Mouse (Mus musculus): ENCODE measurements around the gene Cyp39a1. TPM values are rescaled to one million over a fixed set of nuclear protein-coding genes. Genes with fewer than 3 reads are reported as not detected.

The Cyp39a1 gene
- polyA plus RNA-seq, 2 experiments, result 2.0 to 3.3 TPM

DNA sequence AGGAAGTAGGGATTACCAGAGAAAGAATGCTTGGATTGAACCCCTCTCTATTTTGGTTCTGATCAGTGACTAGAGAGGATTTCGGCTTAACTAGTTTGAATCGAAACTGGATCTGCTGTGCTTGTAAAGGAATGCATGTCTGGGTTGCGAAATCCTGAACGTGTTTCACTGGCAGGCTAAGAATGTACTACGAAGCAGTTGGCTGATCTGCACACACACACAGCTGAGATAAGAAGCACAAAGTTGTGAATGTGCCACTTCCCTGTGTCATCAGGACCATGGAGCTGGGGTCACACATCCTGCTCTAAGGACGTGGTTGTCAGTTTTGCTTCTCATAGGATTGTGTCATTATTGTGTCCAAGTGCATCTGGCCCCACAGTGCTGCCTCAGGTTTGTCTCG, 22.9 kb upstream of the Cyp39a1 start:
- peak in 1 of 3 experiments; percentile 10 for DNase-seq (ENCODE audit: low read depth in 3 of 3, low spot score in 3 of 3)
- 20% methylated on average over 7 of the region's 7 CpGs for WGBS (ENCODE audit: insufficient replicate concordance)
- H3K9ac ChIP-seq (replicated peaks), result no peak overlapping the region
- no peak overlapping the region for H3K4me2 ChIP-seq (ENCODE audit: low read depth)
- H3K9me3 ChIP-seq (ENCODE audit: control insufficient read depth, low read length), result no peaks in the 10 kb centered on the region
- H3K27me3 ChIP-seq (ENCODE audit: control insufficient read depth, insufficient read depth, low read length), result no peaks in the 10 kb centered on the region
- no peak overlapping the region for H3K27ac ChIP-seq
- peaks cover 0 to 4% of the 10 kb centered on the region in 2 experiments; a peak in 2 of 4 replicates for H3K4me1 ChIP-seq (replicated peaks; ENCODE audit: control insufficient read depth in 2 of 2, insufficient read depth in 2 of 2, low read length in 1 of 2)
- no peaks in the 10 kb centered on the region for H3K36me3 ChIP-seq (replicated peaks; ENCODE audit: control insufficient read depth, insufficient read depth, low read depth)
- no peak overlapping the region for H3K4me3 ChIP-seq (ENCODE audit: insufficient read depth in 1 of 2, low read depth in 2 of 2, low read length in 2 of 2)
- TF ChIP-seq EP300 (IDR thresholded peaks at IDR 0.05; ENCODE audit: low read depth) (no peak), CTCF (IDR thresholded peaks at IDR 0.05; ENCODE audit: low read depth) (no peak)
- no peak for ATAC-seq (ENCODE audit: insufficient read depth)

DNA sequence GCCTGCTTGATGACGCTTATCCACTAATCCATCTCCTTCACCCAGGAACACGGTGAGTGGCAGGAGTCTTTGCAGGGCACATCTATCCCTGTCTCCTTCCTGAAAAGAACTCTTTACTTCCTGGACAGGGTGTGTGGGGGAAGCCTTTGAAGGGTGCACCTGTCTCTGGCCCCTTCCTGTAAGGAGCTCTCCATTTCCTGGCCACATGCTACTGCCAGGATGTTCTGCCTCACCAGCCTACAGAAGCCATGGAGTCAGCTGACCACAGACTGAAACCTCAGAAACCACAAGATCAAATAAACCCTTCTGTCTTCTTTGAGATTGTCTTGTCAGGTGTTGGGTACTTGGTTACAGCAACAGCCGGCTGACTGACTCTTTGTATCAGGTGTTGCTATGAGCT, 22.1 kb upstream of the Cyp39a1 start:
- no peaks in the 10 kb centered on the region for H3K27me3 ChIP-seq (ENCODE audit: control insufficient read depth, insufficient read depth, low read length)
- H3K4me2 ChIP-seq (ENCODE audit: low read depth), result no peak overlapping the region
- no peak overlapping the region for H3K9ac ChIP-seq (replicated peaks)
- no peaks in the 10 kb centered on the region for H3K36me3 ChIP-seq (replicated peaks; ENCODE audit: control insufficient read depth, insufficient read depth, low read depth)
- WGBS (ENCODE audit: insufficient replicate concordance), result 47% methylated on average over 3 of the region's 3 CpGs
- ATAC-seq (ENCODE audit: insufficient read depth) (no peak), DNase-seq (ENCODE audit: low read depth in 3 of 3, low spot score in 3 of 3) (no peak)
- TF ChIP-seq CTCF (IDR thresholded peaks at IDR 0.05; ENCODE audit: low read depth) (no peak), EP300 (IDR thresholded peaks at IDR 0.05; ENCODE audit: low read depth) (no peak)
- H3K4me3 ChIP-seq (ENCODE audit: insufficient read depth in 1 of 2, low read depth in 2 of 2, low read length in 2 of 2), result no peak overlapping the region
- H3K4me1 ChIP-seq (replicated peaks; ENCODE audit: control insufficient read depth in 2 of 2, insufficient read depth in 2 of 2, low read length in 1 of 2), result peaks cover 0 to 4% of the 10 kb centered on the region in 2 experiments; a peak in 2 of 4 replicates
- no peaks in the 10 kb centered on the region for H3K9me3 ChIP-seq (ENCODE audit: control insufficient read depth, low read length)
- no peak overlapping the region for H3K27ac ChIP-seq

DNA sequence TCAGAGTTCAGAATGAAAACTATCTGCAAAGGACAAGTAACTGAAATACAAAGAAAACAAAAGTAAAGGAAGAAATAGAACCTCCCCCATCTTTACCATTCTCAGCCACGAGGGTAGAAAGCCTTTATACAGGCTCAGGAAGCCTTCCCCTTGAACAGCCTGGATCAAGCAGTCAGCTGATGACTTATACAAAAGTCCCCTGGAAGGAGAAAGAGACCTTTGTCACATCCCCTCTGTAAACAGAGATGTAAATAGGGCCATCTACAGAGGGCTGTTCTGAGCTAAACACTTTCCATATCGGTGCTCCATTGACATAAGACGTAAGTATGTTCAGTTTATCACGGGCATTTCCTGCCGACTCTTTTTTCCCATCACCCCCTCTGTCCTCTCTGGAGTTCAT, 20.3 kb upstream of the Cyp39a1 start:
- no peak for ATAC-seq (ENCODE audit: insufficient read depth)
- no peak overlapping the region for H3K9ac ChIP-seq (replicated peaks)
- TF ChIP-seq CTCF (IDR thresholded peaks at IDR 0.05; ENCODE audit: low read depth) (no peak), EP300 (IDR thresholded peaks at IDR 0.05; ENCODE audit: low read depth) (no peak)

DNA sequence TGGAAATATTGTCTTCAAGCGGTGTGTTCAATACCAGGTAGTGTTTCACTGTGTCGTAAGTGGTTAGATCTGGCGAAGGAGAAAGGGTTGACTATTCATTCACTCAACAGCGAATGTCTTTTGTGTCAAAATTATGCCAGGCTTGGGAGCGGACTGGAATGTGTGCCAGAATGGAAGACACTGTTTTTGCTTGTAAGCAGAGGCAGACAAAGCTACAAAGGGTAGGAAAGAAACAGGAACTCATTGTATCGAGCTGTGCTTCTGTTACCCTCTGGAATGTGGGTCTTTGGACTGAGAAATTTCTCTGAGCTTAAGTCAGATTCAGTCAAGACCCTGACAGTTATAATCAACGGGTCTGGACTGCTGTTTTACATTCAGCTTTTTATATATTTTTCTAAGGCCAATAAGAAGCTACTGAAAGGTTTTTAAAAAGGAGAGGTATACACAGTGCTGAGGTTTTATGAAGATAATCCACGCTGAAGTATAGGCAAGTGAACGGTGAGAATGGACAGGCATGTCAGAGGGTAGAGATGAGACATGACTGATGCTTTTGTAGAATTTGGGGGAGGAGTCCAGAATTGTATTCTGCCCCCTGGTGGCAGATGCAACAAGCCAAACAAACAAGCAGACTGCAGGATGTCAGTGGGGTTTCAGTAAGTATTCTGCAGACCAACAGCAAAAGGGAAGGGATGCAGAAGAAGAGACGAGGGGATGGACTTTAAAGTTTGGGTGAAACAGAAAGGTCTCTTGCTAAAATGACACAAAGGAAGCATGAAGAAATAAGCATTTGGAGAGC, 17.4 kb upstream of the Cyp39a1 start:
- H3K27me3 ChIP-seq (ENCODE audit: control insufficient read depth, insufficient read depth, low read length), result no peaks in the 10 kb centered on the region
- H3K4me2 ChIP-seq (ENCODE audit: low read depth), result no peak overlapping the region
- H3K4me1 ChIP-seq (replicated peaks; ENCODE audit: control insufficient read depth in 2 of 2, insufficient read depth in 2 of 2, low read length in 1 of 2), result no peaks in the 10 kb centered on the region
- DNase-seq (ENCODE audit: low read depth in 3 of 3, low spot score in 3 of 3) (no peak), ATAC-seq (ENCODE audit: insufficient read depth) (no peak)
- no peak overlapping the region for H3K9ac ChIP-seq (replicated peaks)
- TF ChIP-seq CTCF (IDR thresholded peaks at IDR 0.05; ENCODE audit: low read depth), result peak; percentile 52
- no peak for TF ChIP-seq EP300 (IDR thresholded peaks at IDR 0.05; ENCODE audit: low read depth)
- H3K9me3 ChIP-seq (ENCODE audit: control insufficient read depth, low read length), result no peaks in the 10 kb centered on the region
- no peak overlapping the region for H3K4me3 ChIP-seq (ENCODE audit: insufficient read depth in 1 of 2, low read depth in 2 of 2, low read length in 2 of 2)
- no peak overlapping the region for H3K27ac ChIP-seq
- WGBS (ENCODE audit: insufficient replicate concordance), result 64% methylated on average over 10 of the region's 10 CpGs
- H3K36me3 ChIP-seq (replicated peaks; ENCODE audit: control insufficient read depth, insufficient read depth, low read depth), result no peaks in the 10 kb centered on the region

More for the DNA sequence above, 20.3 kb upstream of the Cyp39a1 start:
- Histone ChIP-seq H3K36me3 (replicated peaks; ENCODE audit: control insufficient read depth, insufficient read depth, low read depth) (no peaks in the 10 kb centered on the region), H3K4me3 (ENCODE audit: insufficient read depth in 1 of 2, low read depth in 2 of 2, low read length in 2 of 2) (no peak overlapping the region), H3K4me2 (ENCODE audit: low read depth) (no peak overlapping the region), H3K27me3 (ENCODE audit: control insufficient read depth, insufficient read depth, low read length) (no peaks in the 10 kb centered on the region), H3K27ac (no peak overlapping the region), H3K9me3 (ENCODE audit: control insufficient read depth, low read length) (no peaks in the 10 kb centered on the region), H3K4me1 (replicated peaks; ENCODE audit: control insufficient read depth in 2 of 2, insufficient read depth in 2 of 2, low read length in 1 of 2) (peaks cover 0 to 4% of the 10 kb centered on the region in 2 experiments; a peak in 2 of 4 replicates)
- DNase-seq (ENCODE audit: low read depth in 3 of 3, low spot score in 3 of 3), result no peak
- WGBS (ENCODE audit: insufficient replicate concordance), result 57% methylated on average over 5 of the region's 5 CpGs

DNA sequence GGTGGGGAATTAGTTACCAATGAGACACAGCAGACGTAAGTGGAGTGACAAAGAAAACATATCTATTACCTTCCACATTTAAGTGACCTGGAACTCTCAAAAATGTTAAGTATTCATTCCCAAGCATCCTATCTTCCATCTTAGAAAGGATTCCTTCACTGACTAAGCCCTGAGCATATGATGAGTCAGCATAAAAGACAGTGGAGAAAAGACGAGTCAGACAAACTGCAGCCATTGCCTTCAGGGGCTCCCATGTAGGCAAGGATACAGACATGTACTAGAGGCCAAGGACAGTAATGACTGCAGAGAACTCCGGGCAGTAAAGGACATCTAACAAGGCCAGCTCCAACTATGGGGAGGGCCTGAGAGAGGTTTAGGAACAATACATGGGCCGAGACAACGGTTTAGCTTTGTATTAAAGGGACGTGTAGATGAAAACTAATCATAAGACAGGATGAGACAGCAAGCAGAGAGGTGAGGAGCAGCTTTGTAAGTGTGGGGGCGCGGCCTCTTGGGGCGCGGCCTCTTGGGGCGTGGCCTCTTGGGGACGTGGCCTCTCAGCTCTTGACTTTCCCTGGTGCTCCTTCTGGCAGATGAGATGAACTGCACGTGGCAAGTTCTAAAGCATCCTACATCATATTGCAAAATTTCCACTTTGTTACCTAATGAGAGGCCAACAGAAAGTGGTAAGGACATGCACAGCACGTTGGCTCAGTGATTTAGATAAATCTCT, 15.7 kb upstream of the Cyp39a1 start:
- H3K36me3 ChIP-seq (replicated peaks; ENCODE audit: control insufficient read depth, insufficient read depth, low read depth), result no peaks in the 10 kb centered on the region
- TF ChIP-seq CTCF (IDR thresholded peaks at IDR 0.05; ENCODE audit: low read depth), result peak; percentile 18; the same call in 1 of the 2 replicates
- no peak for TF ChIP-seq EP300 (IDR thresholded peaks at IDR 0.05; ENCODE audit: low read depth)
- no peak for ATAC-seq (ENCODE audit: insufficient read depth)
- DNase-seq (ENCODE audit: low read depth in 3 of 3, low spot score in 3 of 3), result no peak
- no peaks in the 10 kb centered on the region for H3K27me3 ChIP-seq (ENCODE audit: control insufficient read depth, insufficient read depth, low read length)
- H3K4me2 ChIP-seq (ENCODE audit: low read depth), result no peak overlapping the region
- H3K27ac ChIP-seq, result no peak overlapping the region
- WGBS (ENCODE audit: insufficient replicate concordance), result 59% methylated on average over 14 of the region's 14 CpGs
- no peaks in the 10 kb centered on the region for H3K4me1 ChIP-seq (replicated peaks; ENCODE audit: control insufficient read depth in 2 of 2, insufficient read depth in 2 of 2, low read length in 1 of 2)
- no peaks in the 10 kb centered on the region for H3K9me3 ChIP-seq (ENCODE audit: control insufficient read depth, low read length)
- no peak overlapping the region for H3K4me3 ChIP-seq (ENCODE audit: insufficient read depth in 1 of 2, low read depth in 2 of 2, low read length in 2 of 2)
- H3K9ac ChIP-seq (replicated peaks), result no peak overlapping the region
